Mouse (Mus musculus): ENCODE data around the gene Smok3b. TPM values are rescaled to one million over a fixed set of nuclear protein-coding genes. Genes with fewer than 3 reads are reported as not detected.
"Not testable (repeated sequence)": the region's sequence is repeated elsewhere in the genome, so short reads cannot be mapped to it uniquely, and the experiment has no call there.

Smok3b gene
- polyA plus RNA-seq (2014; fragmentation: Nextera tagmentation; extraction: Ambion mirVana) = not detected in 2 replicates

DNA sequence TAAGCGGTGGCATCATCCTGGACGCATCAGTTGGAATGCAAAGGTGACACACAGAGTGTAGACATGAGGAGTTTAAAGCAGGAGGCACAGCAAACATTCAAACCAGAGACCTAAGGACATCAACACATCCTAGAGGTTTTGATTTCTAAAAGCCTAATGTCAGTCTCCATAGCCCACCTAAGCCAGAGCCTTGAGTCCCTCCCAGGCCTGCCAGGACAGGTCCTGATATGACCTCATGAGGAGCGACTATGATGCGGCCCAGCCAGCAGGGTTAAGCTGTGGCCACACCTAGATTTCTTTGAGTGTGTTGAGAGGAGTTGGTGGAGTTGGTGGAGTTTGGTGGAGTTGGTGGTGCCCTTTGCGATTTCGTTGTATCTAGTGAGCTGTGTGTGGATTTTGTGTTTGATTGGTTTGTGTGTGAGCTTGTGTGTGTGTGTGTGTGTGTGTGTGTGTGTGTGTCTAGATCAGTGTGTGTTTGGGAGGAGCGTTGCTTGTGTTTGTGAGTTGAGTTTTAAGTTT is at the start of gene Smok3b, which contains the start of gene Smok3a:
Gene Smok3b (plus strand): TSS at position 469 of the 519 bp plus-strand sequence.
Gene Smok3a (plus strand): TSS at position 301 of the 519 bp plus-strand sequence.
- not testable (repeated sequence) for H3K4me3 ChIP-seq (ENCODE audit: low read depth, low read length); ATAC-seq (replicated peaks; ENCODE audit: low FRiP score); H3K27ac ChIP-seq (ENCODE audit: low read depth, low read length); H3K27me3 ChIP-seq (ENCODE audit: control insufficient read depth, insufficient read depth, low read length); H3K9me3 ChIP-seq (ENCODE audit: control insufficient read depth, low read length); H3K9ac ChIP-seq (ENCODE audit: low read length); H3K36me3 ChIP-seq (ENCODE audit: control insufficient read depth, insufficient read depth, low read length); H3K4me2 ChIP-seq (ENCODE audit: low read depth, low read length, severe bottlenecking); H3K4me1 ChIP-seq (replicated peaks; ENCODE audit: control insufficient read depth, insufficient read depth, low read length); DNase-seq (ENCODE audit: low spot score)
- 89% methylated on average over 3 of the region's 7 CpGs for WGBS

DNA sequence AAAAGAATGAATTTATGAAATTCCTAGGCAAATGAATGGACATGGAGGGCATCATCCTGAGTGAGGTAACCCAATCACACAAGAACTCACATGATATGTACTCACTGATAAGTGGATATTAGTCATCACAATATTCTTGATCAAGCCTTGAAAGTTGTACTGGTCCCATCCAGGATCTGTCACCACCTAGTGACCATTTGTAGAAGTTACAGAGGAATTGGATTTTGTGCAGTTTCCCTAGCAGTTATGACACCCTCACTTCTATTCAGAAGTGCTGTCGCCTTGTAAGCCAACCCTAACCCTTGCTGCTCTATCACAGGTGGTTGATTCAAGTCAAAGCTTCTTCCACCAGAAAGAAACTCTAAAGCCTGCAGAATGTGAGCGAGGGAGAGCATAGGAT is 48.1 kb upstream of the Smok3b start:
- Histone ChIP-seq H3K36me3 (ENCODE audit: control insufficient read depth, insufficient read depth, low read length) (no peaks in the 10 kb centered on the region), H3K9ac (ENCODE audit: low read length) (no peak overlapping the region), H3K4me1 (replicated peaks; ENCODE audit: control insufficient read depth, insufficient read depth, low read length) (no peaks in the 10 kb centered on the region), H3K4me2 (ENCODE audit: low read depth, low read length, severe bottlenecking) (no peak overlapping the region), H3K27ac (ENCODE audit: low read depth, low read length) (no peak overlapping the region), H3K9me3 (ENCODE audit: control insufficient read depth, low read length) (no peaks in the 10 kb centered on the region), H3K4me3 (ENCODE audit: low read depth, low read length) (no peak overlapping the region), H3K27me3 (ENCODE audit: control insufficient read depth, insufficient read depth, low read length) (no peaks in the 10 kb centered on the region)
- no peak for DNase-seq (ENCODE audit: low spot score)
- 69% methylated on average over 2 of the region's 2 CpGs for WGBS
- no peak for ATAC-seq (replicated peaks; ENCODE audit: low FRiP score)

DNA sequence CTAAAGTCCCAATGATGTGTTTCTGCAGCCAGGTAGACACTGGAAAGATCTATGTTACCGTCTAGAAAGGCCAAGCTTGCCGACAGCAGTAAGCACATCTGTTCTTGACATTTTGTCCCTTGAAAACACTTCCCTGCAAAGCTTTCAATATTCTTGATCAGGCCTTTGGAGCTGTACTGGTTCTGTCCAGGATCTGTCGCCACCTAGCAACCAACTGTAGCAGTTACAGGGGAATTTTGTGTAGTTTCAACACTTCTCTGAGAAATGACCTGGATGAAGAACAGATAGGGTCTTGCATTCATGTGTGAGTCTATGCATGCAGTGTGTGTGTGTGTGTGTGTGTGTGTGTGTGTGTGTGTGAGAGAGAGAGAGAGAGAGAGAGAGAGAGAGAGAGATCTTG is 47.5 kb upstream of the Smok3b start:
- Histone ChIP-seq H3K4me1 (replicated peaks; ENCODE audit: control insufficient read depth, insufficient read depth, low read length) (no peaks in the 10 kb centered on the region), H3K27me3 (ENCODE audit: control insufficient read depth, insufficient read depth, low read length) (no peaks in the 10 kb centered on the region), H3K27ac (ENCODE audit: low read depth, low read length) (no peak overlapping the region), H3K9ac (ENCODE audit: low read length) (no peak overlapping the region), H3K4me2 (ENCODE audit: low read depth, low read length, severe bottlenecking) (no peak overlapping the region), H3K36me3 (ENCODE audit: control insufficient read depth, insufficient read depth, low read length) (no peaks in the 10 kb centered on the region), H3K4me3 (ENCODE audit: low read depth, low read length) (no peak overlapping the region), H3K9me3 (ENCODE audit: control insufficient read depth, low read length) (no peaks in the 10 kb centered on the region)
- 65% methylated on average over 3 of the region's 3 CpGs for WGBS
- DNase-seq (ENCODE audit: low spot score) = no peak
- no peak for ATAC-seq (replicated peaks; ENCODE audit: low FRiP score)

DNA sequence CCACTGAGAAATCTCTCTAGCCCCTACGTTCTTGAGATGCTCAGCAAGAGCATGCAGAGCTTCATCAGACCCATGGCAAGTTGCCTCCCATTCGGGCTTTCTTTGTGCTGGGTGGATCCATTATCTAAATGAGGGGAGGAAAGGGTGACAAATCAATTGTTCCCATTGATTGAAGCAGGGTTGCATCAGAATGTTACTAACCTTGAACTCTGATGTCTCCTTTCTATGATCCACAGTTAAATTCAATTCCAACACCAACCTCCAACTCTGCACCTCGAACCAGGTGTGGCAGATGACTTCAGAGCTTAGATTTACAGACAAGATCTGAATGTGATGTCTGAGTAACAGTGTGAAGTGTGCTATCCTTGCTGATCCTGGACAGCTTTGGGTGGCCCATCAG is 46.5 kb upstream of the Smok3b start:
- H3K36me3 ChIP-seq (ENCODE audit: control insufficient read depth, insufficient read depth, low read length) = no peaks in the 10 kb centered on the region
- DNase-seq (ENCODE audit: low spot score) = no peak
- H3K4me2 ChIP-seq (ENCODE audit: low read depth, low read length, severe bottlenecking) = no peak overlapping the region
- no peaks in the 10 kb centered on the region for H3K4me1 ChIP-seq (replicated peaks; ENCODE audit: control insufficient read depth, insufficient read depth, low read length)
- no peak for ATAC-seq (replicated peaks; ENCODE audit: low FRiP score)
- H3K9me3 ChIP-seq (ENCODE audit: control insufficient read depth, low read length) = no peaks in the 10 kb centered on the region
- H3K4me3 ChIP-seq (ENCODE audit: low read depth, low read length) = no peak overlapping the region
- H3K27ac ChIP-seq (ENCODE audit: low read depth, low read length) = no peak overlapping the region
- no peaks in the 10 kb centered on the region for H3K27me3 ChIP-seq (ENCODE audit: control insufficient read depth, insufficient read depth, low read length)
- no peak overlapping the region for H3K9ac ChIP-seq (ENCODE audit: low read length)
- WGBS = 67% methylated on average over 3 of the region's 3 CpGs

DNA sequence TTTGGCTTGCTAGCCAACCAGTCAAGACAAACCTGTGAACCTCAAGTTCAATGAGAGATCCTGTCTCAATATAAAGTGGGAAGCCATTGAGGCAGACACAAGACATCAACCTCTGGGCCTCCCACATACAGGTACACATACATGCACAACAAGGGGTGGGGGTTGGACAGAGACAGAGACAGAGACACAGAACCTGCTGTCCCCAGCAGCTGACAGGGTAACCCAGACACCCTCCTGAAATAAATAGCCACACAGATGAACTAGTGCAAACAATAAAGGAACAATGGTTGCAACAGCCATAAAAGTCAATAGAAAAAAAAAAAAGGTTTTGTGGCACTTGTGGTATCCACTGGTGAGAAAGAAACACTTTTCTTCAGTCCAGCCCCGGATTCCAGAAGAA is 45.8 kb upstream of the Smok3b start:
- Histone ChIP-seq H3K36me3 (ENCODE audit: control insufficient read depth, insufficient read depth, low read length) (no peaks in the 10 kb centered on the region), H3K27me3 (ENCODE audit: control insufficient read depth, insufficient read depth, low read length) (no peaks in the 10 kb centered on the region), H3K9ac (ENCODE audit: low read length) (no peak overlapping the region), H3K4me3 (ENCODE audit: low read depth, low read length) (no peak overlapping the region), H3K9me3 (ENCODE audit: control insufficient read depth, low read length) (no peaks in the 10 kb centered on the region), H3K4me2 (ENCODE audit: low read depth, low read length, severe bottlenecking) (no peak overlapping the region), H3K4me1 (replicated peaks; ENCODE audit: control insufficient read depth, insufficient read depth, low read length) (no peaks in the 10 kb centered on the region), H3K27ac (ENCODE audit: low read depth, low read length) (no peak overlapping the region)
- ATAC-seq (replicated peaks; ENCODE audit: low FRiP score) = no peak
- no peak for DNase-seq (ENCODE audit: low spot score)
- WGBS = 78% methylated on average over 1 of the region's 1 CpGs

DNA sequence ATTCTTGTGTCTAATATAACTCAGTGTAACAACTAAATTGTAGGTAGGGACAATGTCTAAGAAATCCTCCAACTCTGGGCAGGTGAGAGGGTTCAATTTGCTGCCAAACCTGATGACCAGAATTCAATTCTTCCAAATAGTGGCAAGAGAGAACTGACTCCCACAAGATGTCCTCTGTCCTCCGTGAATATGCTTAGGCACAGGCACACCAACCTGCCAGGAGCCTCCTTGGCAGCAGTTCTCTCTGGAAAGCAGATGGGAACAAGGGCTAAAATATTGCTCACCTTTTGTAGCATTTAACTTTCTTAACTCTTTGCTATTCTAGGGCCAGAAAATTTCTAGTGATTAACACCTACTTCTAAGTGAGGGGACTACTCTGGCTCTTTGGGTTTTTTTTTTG is 43.9 kb upstream of the Smok3b start:
- no peak overlapping the region for H3K4me2 ChIP-seq (ENCODE audit: low read depth, low read length, severe bottlenecking)
- no peak overlapping the region for H3K9ac ChIP-seq (ENCODE audit: low read length)
- ATAC-seq (replicated peaks; ENCODE audit: low FRiP score) = no peak
- no peaks in the 10 kb centered on the region for H3K27me3 ChIP-seq (ENCODE audit: control insufficient read depth, insufficient read depth, low read length)
- 34% methylated on average over 1 of the region's 1 CpGs for WGBS
- no peaks in the 10 kb centered on the region for H3K4me1 ChIP-seq (replicated peaks; ENCODE audit: control insufficient read depth, insufficient read depth, low read length)
- H3K27ac ChIP-seq (ENCODE audit: low read depth, low read length) = no peak overlapping the region
- DNase-seq (ENCODE audit: low spot score) = no peak
- H3K9me3 ChIP-seq (ENCODE audit: control insufficient read depth, low read length) = no peaks in the 10 kb centered on the region
- no peaks in the 10 kb centered on the region for H3K36me3 ChIP-seq (ENCODE audit: control insufficient read depth, insufficient read depth, low read length)
- no peak overlapping the region for H3K4me3 ChIP-seq (ENCODE audit: low read depth, low read length)

DNA sequence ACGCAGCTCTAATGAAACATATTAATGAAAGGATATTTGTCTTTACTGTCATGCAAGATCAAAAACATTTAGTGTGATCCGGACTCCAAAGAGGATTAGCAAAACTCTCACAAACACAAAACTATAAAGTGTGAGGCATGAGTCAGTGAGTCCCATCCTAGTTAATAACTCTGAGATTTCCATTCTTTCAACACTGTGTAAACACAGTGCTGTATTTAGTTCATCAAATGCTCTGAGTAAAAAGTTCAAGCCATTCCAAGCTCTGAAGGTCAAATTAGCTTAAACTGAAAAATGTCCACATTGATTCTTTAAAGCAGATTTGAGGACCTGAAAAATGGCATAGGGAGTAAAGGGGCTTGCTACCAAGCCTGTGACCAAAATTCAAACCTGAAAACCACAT is 42.1 kb upstream of the Smok3b start:
- no peaks in the 10 kb centered on the region for H3K9me3 ChIP-seq (ENCODE audit: control insufficient read depth, low read length)
- H3K4me2 ChIP-seq (ENCODE audit: low read depth, low read length, severe bottlenecking) = no peak overlapping the region
- H3K4me3 ChIP-seq (ENCODE audit: low read depth, low read length) = no peak overlapping the region
- 77% methylated on average over 2 of the region's 2 CpGs for WGBS
- H3K27me3 ChIP-seq (ENCODE audit: control insufficient read depth, insufficient read depth, low read length) = no peaks in the 10 kb centered on the region
- ATAC-seq (replicated peaks; ENCODE audit: low FRiP score) (no peak), DNase-seq (ENCODE audit: low spot score) (no peak)
- no peak overlapping the region for H3K27ac ChIP-seq (ENCODE audit: low read depth, low read length)
- no peaks in the 10 kb centered on the region for H3K4me1 ChIP-seq (replicated peaks; ENCODE audit: control insufficient read depth, insufficient read depth, low read length)
- no peaks in the 10 kb centered on the region for H3K36me3 ChIP-seq (ENCODE audit: control insufficient read depth, insufficient read depth, low read length)
- no peak overlapping the region for H3K9ac ChIP-seq (ENCODE audit: low read length)

DNA sequence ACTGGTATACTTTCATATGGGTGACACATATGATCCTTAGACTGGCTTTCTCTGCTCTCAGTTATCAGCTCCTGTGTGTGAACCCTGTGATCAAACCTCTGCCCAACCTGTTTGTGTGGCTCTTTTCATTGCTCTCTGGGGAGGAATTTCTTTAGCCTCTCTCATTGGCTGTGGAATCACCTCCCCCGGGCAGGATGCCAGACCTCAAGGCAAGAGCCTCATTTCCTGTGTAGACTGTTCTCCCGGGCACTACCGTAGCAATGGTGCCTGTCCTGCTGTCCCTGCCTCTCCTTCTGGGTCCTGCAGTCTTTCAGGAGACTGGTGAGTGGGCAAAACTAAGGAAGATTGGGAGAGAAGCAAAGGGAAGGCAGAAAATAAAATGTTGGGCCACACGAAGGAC is 39.9 kb upstream of the Smok3b start, which contains the start of gene Azgp1:
Gene Azgp1 (plus strand): TSS at position 221 of the 400 bp plus-strand sequence.
- Histone ChIP-seq H3K9ac (ENCODE audit: low read length) (no peak within 1 kb of the TSS), H3K4me3 (ENCODE audit: low read depth, low read length) (no peak within 1 kb of the TSS), H3K9me3 (ENCODE audit: control insufficient read depth, low read length) (no peaks in the 10 kb centered on the region), H3K4me1 (replicated peaks; ENCODE audit: control insufficient read depth, insufficient read depth, low read length) (no peaks in the 10 kb centered on the region), H3K27me3 (ENCODE audit: control insufficient read depth, insufficient read depth, low read length) (no peaks in the 10 kb centered on the region), H3K4me2 (ENCODE audit: low read depth, low read length, severe bottlenecking) (no peak within 1 kb of the TSS), H3K36me3 (ENCODE audit: control insufficient read depth, insufficient read depth, low read length) (no peaks in the 10 kb centered on the region), H3K27ac (ENCODE audit: low read depth, low read length) (no peak within 1 kb of the TSS)
- 82% methylated on average over 4 of the region's 4 CpGs for WGBS
- ATAC-seq (replicated peaks; ENCODE audit: low FRiP score) = no peak
- DNase-seq (ENCODE audit: low spot score) = no peak

DNA sequence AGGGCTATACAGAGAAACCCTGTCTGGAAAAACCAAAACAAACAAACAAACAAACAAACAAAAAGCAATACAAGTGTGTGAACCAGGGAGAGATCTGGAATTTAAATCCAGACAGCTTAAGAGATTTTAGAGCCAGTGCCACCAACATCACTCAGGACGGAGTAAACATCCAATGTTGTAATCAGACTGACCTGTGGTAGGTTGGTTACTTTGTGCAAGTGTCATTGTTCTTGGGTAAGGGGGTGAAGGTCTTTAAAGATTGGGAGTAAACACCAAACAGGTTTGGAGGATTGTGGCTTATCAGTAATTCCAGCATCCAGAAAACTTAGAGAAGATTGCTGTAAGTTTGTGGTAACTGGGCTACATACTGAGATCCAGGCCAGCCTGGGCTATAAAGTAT is 34.9 kb upstream of the Smok3b start:
- 83% methylated on average over 1 of the region's 1 CpGs for WGBS

More for the DNA sequence above, 34.9 kb upstream of the Smok3b start:
- H3K27ac ChIP-seq (ENCODE audit: low read depth, low read length) = no peak overlapping the region
- no peaks in the 10 kb centered on the region for H3K27me3 ChIP-seq (ENCODE audit: control insufficient read depth, insufficient read depth, low read length)
- no peak overlapping the region for H3K9ac ChIP-seq (ENCODE audit: low read length)
- no peaks in the 10 kb centered on the region for H3K36me3 ChIP-seq (ENCODE audit: control insufficient read depth, insufficient read depth, low read length)
- ATAC-seq (replicated peaks; ENCODE audit: low FRiP score) = no peak
- H3K4me3 ChIP-seq (ENCODE audit: low read depth, low read length) = no peak overlapping the region
- no peaks in the 10 kb centered on the region for H3K9me3 ChIP-seq (ENCODE audit: control insufficient read depth, low read length)
- no peaks in the 10 kb centered on the region for H3K4me1 ChIP-seq (replicated peaks; ENCODE audit: control insufficient read depth, insufficient read depth, low read length)
- H3K4me2 ChIP-seq (ENCODE audit: low read depth, low read length, severe bottlenecking) = no peak overlapping the region
- DNase-seq (ENCODE audit: low spot score) = no peak

All from forebrain, embryonic 11.5 days (tissue).